Mouse (Mus musculus): ENCODE results near the gene Olfr323. TPM values are rescaled to one million over a fixed set of nuclear protein-coding genes. Genes with fewer than 3 reads are reported as not detected.

The Olfr323 gene
- not detected in 2 replicates for polyA plus RNA-seq (2016; fragmentation: Nextera tagmentation; extraction: Ambion mirVana)

GRCm38 (mm10) chr11:58630401-58630800, at the start of gene Olfr323:
TSS of gene Olfr323 (minus strand) at chr11:58630501.
- ATAC-seq (ENCODE audit: low FRiP score) = no peak
- H3K4me2 ChIP-seq (replicated peaks) = no peak within 1 kb of the TSS
- no peak within 1 kb of the TSS for H3K9ac ChIP-seq
- H3K27me3 ChIP-seq = no peaks in the 10 kb centered on the region
- H3K4me3 ChIP-seq = no peak within 1 kb of the TSS
- no peaks in the 10 kb centered on the region for H3K4me1 ChIP-seq
- no peaks in the 10 kb centered on the region for H3K9me3 ChIP-seq (replicated peaks)
- no peak within 1 kb of the TSS for H3K27ac ChIP-seq
- whole genome bisulfite sequencing = 74% methylated on average over 5 of the region's 5 CpGs
- no peaks in the 10 kb centered on the region for H3K36me3 ChIP-seq

- Histone ChIP-seq H3K9me3 (replicated peaks) (no peaks in the 10 kb centered on the region), H3K4me2 (replicated peaks) (no peak overlapping the region), H3K4me3 (no peak overlapping the region), H3K36me3 (no peaks in the 10 kb centered on the region), H3K27ac (no peak overlapping the region), H3K4me1 (no peaks in the 10 kb centered on the region), H3K9ac (no peak overlapping the region), H3K27me3 (no peaks in the 10 kb centered on the region)
- WGBS = 49% methylated on average over 4 of the region's 4 CpGs
- no peak for ATAC-seq (ENCODE audit: low FRiP score)
Observed at GRCm38 (mm10) chr11:58671825-58672224, 41.5 kb upstream of the Olfr323 start.

GRCm38 (mm10) chr11:58669252-58669651, 39.0 kb upstream of the Olfr323 start:
- Histone ChIP-seq H3K4me1 (no peaks in the 10 kb centered on the region), H3K36me3 (no peaks in the 10 kb centered on the region)
- ATAC-seq (ENCODE audit: low FRiP score) = no peak

GRCm38 (mm10) chr11:58658596-58658995, 28.3 kb upstream of the Olfr323 start, which contains the start of gene Olfr322:
TSS of gene Olfr322 (plus strand) at chr11:58658782.
- WGBS = 92% methylated on average over 4 of the region's 4 CpGs
- no peak within 1 kb of the TSS for H3K9ac ChIP-seq
- H3K4me1 ChIP-seq = no peaks in the 10 kb centered on the region; the same call in 1 of the 2 replicates
- no peaks in the 10 kb centered on the region for H3K9me3 ChIP-seq (replicated peaks)
- no peak for ATAC-seq (ENCODE audit: low FRiP score)
- H3K4me3 ChIP-seq = no peak within 1 kb of the TSS
- H3K27me3 ChIP-seq = no peaks in the 10 kb centered on the region
- H3K36me3 ChIP-seq = no peaks in the 10 kb centered on the region
- no peak within 1 kb of the TSS for H3K27ac ChIP-seq
- H3K4me2 ChIP-seq (replicated peaks) = no peak within 1 kb of the TSS

More at GRCm38 (mm10) chr11:58669252-58669651, 39.0 kb upstream of the Olfr323 start:
- no peak overlapping the region for H3K9ac ChIP-seq
- no peak overlapping the region for H3K27ac ChIP-seq
- H3K27me3 ChIP-seq = no peaks in the 10 kb centered on the region
- H3K4me3 ChIP-seq = no peak overlapping the region
- H3K4me2 ChIP-seq (replicated peaks) = no peak overlapping the region
- no peaks in the 10 kb centered on the region for H3K9me3 ChIP-seq (replicated peaks)

- Histone ChIP-seq H3K27me3 (no peaks in the 10 kb centered on the region), H3K9ac (no peak overlapping the region), H3K36me3 (no peaks in the 10 kb centered on the region), H3K4me3 (no peak overlapping the region), H3K4me2 (replicated peaks) (no peak overlapping the region), H3K27ac (no peak overlapping the region), H3K9me3 (replicated peaks) (0 out of 2 replicates have a peak, but pooled peaks cover 3% of the 10 kb centered on the region), H3K4me1 (no peaks in the 10 kb centered on the region; the same call in 1 of the 2 replicates)
- whole genome bisulfite sequencing = 85% methylated on average over 3 of the region's 3 CpGs
- ATAC-seq (ENCODE audit: low FRiP score) = no peak
Observed at GRCm38 (mm10) chr11:58655151-58655550, 24.9 kb upstream of the Olfr323 start.

GRCm38 (mm10) chr11:58643350-58643749, 13.0 kb upstream of the Olfr323 start:
- no peak overlapping the region for H3K27ac ChIP-seq
- no peaks in the 10 kb centered on the region for H3K9me3 ChIP-seq (replicated peaks)
- H3K4me1 ChIP-seq = peaks cover 9% of the 10 kb centered on the region
- H3K4me2 ChIP-seq (replicated peaks) = no peak overlapping the region
- no peak overlapping the region for H3K4me3 ChIP-seq
- 36% methylated on average over 6 of the region's 6 CpGs for whole genome bisulfite sequencing
- H3K36me3 ChIP-seq = no peaks in the 10 kb centered on the region
- peaks cover 20% of the 10 kb centered on the region for H3K27me3 ChIP-seq
- no peak for ATAC-seq (ENCODE audit: low FRiP score)
- no peak overlapping the region for H3K9ac ChIP-seq

GRCm38 (mm10) chr11:58641638-58642358, 11.5 kb upstream of the Olfr323 start:
- H3K4me3 ChIP-seq = no peak overlapping the region
- ATAC-seq (ENCODE audit: low FRiP score) = no peak
- no peaks in the 10 kb centered on the region for H3K9me3 ChIP-seq (replicated peaks)
- H3K4me2 ChIP-seq (replicated peaks) = no peak overlapping the region
- no peak overlapping the region for H3K9ac ChIP-seq
- H3K27me3 ChIP-seq = peaks cover 21% of the 10 kb centered on the region
- 84% methylated on average over 13 of the region's 13 CpGs for WGBS
- H3K36me3 ChIP-seq = no peaks in the 10 kb centered on the region
- peaks cover 9% of the 10 kb centered on the region for H3K4me1 ChIP-seq
- no peak overlapping the region for H3K27ac ChIP-seq

- peak overlapping the region; percentile 93 for H3K4me2 ChIP-seq (replicated peaks)
- 34% methylated on average over 14 of the region's 14 CpGs for WGBS
- peak overlapping the region; percentile 66 for H3K9ac ChIP-seq
- peaks cover 21% of the 10 kb centered on the region for H3K27me3 ChIP-seq
- peaks cover 9% of the 10 kb centered on the region for H3K4me1 ChIP-seq
- no peak overlapping the region for H3K27ac ChIP-seq
- H3K36me3 ChIP-seq = no peaks in the 10 kb centered on the region
- no peak for ATAC-seq (ENCODE audit: low FRiP score)
- peak overlapping the region; percentile 37 for H3K4me3 ChIP-seq
- no peaks in the 10 kb centered on the region for H3K9me3 ChIP-seq (replicated peaks)
Observed at GRCm38 (mm10) chr11:58641057-58641456, 10.8 kb upstream of the Olfr323 start.

GRCm38 (mm10) chr11:58640272-58640867, 10.1 kb upstream of the Olfr323 start, which contains the start of gene Trim58:
TSS of gene Trim58 (plus strand) at chr11:58640465.
- Histone ChIP-seq H3K36me3 (no peaks in the 10 kb centered on the region), H3K4me2 (replicated peaks) (peak within 1 kb of the TSS; percentile 93), H3K4me1 (peaks cover 9% of the 10 kb centered on the region), H3K27me3 (peaks cover 21% of the 10 kb centered on the region), H3K4me3 (peak within 1 kb of the TSS; percentile 37), H3K9ac (peak within 1 kb of the TSS; percentile 66), H3K27ac (no peak within 1 kb of the TSS), H3K9me3 (replicated peaks) (no peaks in the 10 kb centered on the region)
- no peak for ATAC-seq (ENCODE audit: low FRiP score)
- 7% methylated on average over 34 of the region's 34 CpGs for WGBS

- peaks cover 9% of the 10 kb centered on the region for H3K4me1 ChIP-seq
- H3K4me2 ChIP-seq (replicated peaks) = no peak overlapping the region
- 76% methylated on average over 7 of the region's 7 CpGs for WGBS
- no peak overlapping the region for H3K27ac ChIP-seq
- H3K36me3 ChIP-seq = no peaks in the 10 kb centered on the region
- peaks cover 21% of the 10 kb centered on the region for H3K27me3 ChIP-seq
- no peak for ATAC-seq (ENCODE audit: low FRiP score)
- H3K9ac ChIP-seq = no peak overlapping the region
- H3K9me3 ChIP-seq (replicated peaks) = no peaks in the 10 kb centered on the region
- H3K4me3 ChIP-seq = no peak overlapping the region
Observed at GRCm38 (mm10) chr11:58638176-58638701, 7.9 kb upstream of the Olfr323 start.

- Histone ChIP-seq H3K4me3 (no peak overlapping the region), H3K36me3 (no peaks in the 10 kb centered on the region), H3K4me2 (replicated peaks) (no peak overlapping the region), H3K9me3 (replicated peaks) (no peaks in the 10 kb centered on the region), H3K27me3 (peaks cover 15% of the 10 kb centered on the region), H3K27ac (no peak overlapping the region), H3K4me1 (peaks cover 9% of the 10 kb centered on the region), H3K9ac (no peak overlapping the region)
- no peak for ATAC-seq (ENCODE audit: low FRiP score)
- WGBS = 16% methylated on average over 3 of the region's 4 CpGs
Observed at GRCm38 (mm10) chr11:58636376-58636977, 6.2 kb upstream of the Olfr323 start.

GRCm38 (mm10) chr11:58634878-58635277, 4.6 kb upstream of the Olfr323 start:
- no peaks in the 10 kb centered on the region for H3K9me3 ChIP-seq (replicated peaks)
- H3K4me1 ChIP-seq = no peaks in the 10 kb centered on the region
- H3K27me3 ChIP-seq = peaks cover 4% of the 10 kb centered on the region
- H3K27ac ChIP-seq = no peak overlapping the region
- no peak for ATAC-seq (ENCODE audit: low FRiP score)
- H3K9ac ChIP-seq = no peak overlapping the region
- H3K36me3 ChIP-seq = no peaks in the 10 kb centered on the region
- WGBS = 72% methylated on average over 4 of the region's 4 CpGs
- H3K4me3 ChIP-seq = no peak overlapping the region
- H3K4me2 ChIP-seq (replicated peaks) = no peak overlapping the region
